ENCODE assay signal across 9 mouse cellular contexts in genomic region chr10:80654866-80655265, GRCm38 (mm10). TPM values are rescaled to one million over a fixed set of nuclear protein-coding genes. Genes with fewer than 3 reads are reported as not detected.
DNase-seq lines count a peak whose midpoint lies in the region; ATAC-seq and TF ChIP-seq lines count a peak whose summit lies in the region.
"Had no signal": no experiment of that assay in that cellular context is flagged by ENCODE, and none has a peak within 500 bp of the region (broad histone marks: within the 10 kb centered on the region; RNA-seq: fewer than 3 reads in every experiment).

No protein-coding gene starts in this region.

- H3K36me3 ChIP-seq in neural tube, embryonic 11.5 days (ENCODE audit: control insufficient read depth, insufficient read depth, low read length) = no peaks in the 10 kb centered on the region
- H3K36me3 ChIP-seq in limb, embryonic 14.5 days (ENCODE audit: control insufficient read depth, insufficient read depth, low read length) = peaks cover 20% of the 10 kb centered on the region; the same call in 1 of the 2 replicates
- no peaks in the 10 kb centered on the region for H3K36me3 ChIP-seq in stomach, postnatal 0 days (ENCODE audit: control insufficient read depth, insufficient read depth, low read length)

- H3K4me2 ChIP-seq in neural tube, embryonic 11.5 days (ENCODE audit: low read depth) = peak overlapping the region; percentile 92
- H3K4me2 ChIP-seq in limb, embryonic 14.5 days (replicated peaks; ENCODE audit: low read depth, low read length, severe bottlenecking) = peak overlapping the region; percentile 88
- H3K4me2 ChIP-seq in stomach, postnatal 0 days (replicated peaks; ENCODE audit: low read depth) = no peak overlapping the region

- H3K4me1 ChIP-seq in neural tube, embryonic 11.5 days (ENCODE audit: control insufficient read depth, insufficient read depth, low read length) = peaks cover 8% of the 10 kb centered on the region
- H3K4me1 ChIP-seq in limb, embryonic 14.5 days (ENCODE audit: control insufficient read depth, insufficient read depth, low read length) = peaks cover 22% of the 10 kb centered on the region
- H3K4me1 ChIP-seq in stomach, postnatal 0 days (replicated peaks; ENCODE audit: control insufficient read depth, insufficient read depth) = peaks cover 8% of the 10 kb centered on the region; the same call in 1 of the 2 replicates

- H3K27me3 ChIP-seq in neural tube, embryonic 11.5 days (ENCODE audit: control insufficient read depth, insufficient read depth, low read length) = no peaks in the 10 kb centered on the region
- no peaks in the 10 kb centered on the region for H3K27me3 ChIP-seq in limb, embryonic 14.5 days (ENCODE audit: control insufficient read depth, insufficient read depth, low read length)
- H3K27me3 ChIP-seq in stomach, postnatal 0 days (ENCODE audit: control insufficient read depth, insufficient read depth, low read length) = no peaks in the 10 kb centered on the region

- peak overlapping the region; percentile 20; the same call in 1 of the 2 replicates for H3K27ac ChIP-seq in gastrocnemius, adult 2 months
- no peak overlapping the region for H3K27ac ChIP-seq in neural tube, embryonic 11.5 days (ENCODE audit: low read depth, low read length)
- no peak overlapping the region for H3K27ac ChIP-seq in limb, embryonic 14.5 days (replicated peaks; ENCODE audit: low read depth, low read length)
- no peak overlapping the region for H3K27ac ChIP-seq in stomach, postnatal 0 days (replicated peaks)

- no peaks in the 10 kb centered on the region for H3K9me3 ChIP-seq in neural tube, embryonic 11.5 days (ENCODE audit: control insufficient read depth, low read length)
- no peaks in the 10 kb centered on the region for H3K9me3 ChIP-seq in limb, embryonic 14.5 days (ENCODE audit: control insufficient read depth, low read length)
- H3K9me3 ChIP-seq in stomach, postnatal 0 days (ENCODE audit: control insufficient read depth, low read length) = no peaks in the 10 kb centered on the region

- TF ChIP-seq POLR2A in limb, embryonic 14.5 days (IDR thresholded peaks at IDR 0.05; ENCODE audit: borderline replicate concordance, extremely low read depth, insufficient read depth, insufficient read length) = no peak

- ATAC-seq in neural tube, embryonic 11.5 days (ENCODE audit: insufficient read depth, low FRiP score, low TSS enrichment) = no peak
- no peak for ATAC-seq in limb, embryonic 14.5 days (ENCODE audit: low FRiP score, low read depth)
- ATAC-seq in stomach, postnatal 0 days (ENCODE audit: low FRiP score, low TSS enrichment) = no peak
- ATAC-seq: CD4-positive, CD25-positive, alpha-beta regulatory T cell, adult 4 months had no signal

- intact Hi-C loops in gastrocnemius, adult 2 months (cut with DNase I) = loop anchor here (2.0 kb wide), 1 partner anchor 26 kb away; no protein-coding TSS in a partner anchor
- intact Hi-C loops in gastrocnemius, postnatal 36 days (cut with DNase I) = loop anchor here (2.0 kb wide), 1 partner anchor 22 kb away; no protein-coding TSS in a partner anchor

- no peak overlapping the region for H3K9ac ChIP-seq in neural tube, embryonic 11.5 days (ENCODE audit: low read length)
- H3K9ac ChIP-seq in limb, embryonic 14.5 days (ENCODE audit: low read depth, low read length, severe bottlenecking) = no peak overlapping the region; the same call in 1 of the 2 replicates
- peak overlapping the region; percentile 27; the same call in 1 of the 2 replicates for H3K9ac ChIP-seq in stomach, postnatal 0 days (ENCODE audit: low read length)

- WGBS in neural tube, embryonic 11.5 days = 87% methylated on average over 6 of the region's 6 CpGs
- WGBS in limb, embryonic 14.5 days = 80% methylated on average over 6 of the region's 6 CpGs
- 75% methylated on average over 6 of the region's 6 CpGs for WGBS in stomach, postnatal 0 days

- DNase-seq in gastrocnemius, adult 2 months = no peak
- DNase-seq in gastrocnemius, postnatal 36 days = no peak
- no peak for DNase-seq in neural tube, embryonic 11.5 days (ENCODE audit: low spot score)
- no peak for DNase-seq in neural tube, embryonic 10.5 days (ENCODE audit: extremely low spot score, low spot score)
- no peak for DNase-seq in limb, embryonic 14.5 days (ENCODE audit: low spot score)
- no peak for DNase-seq in stomach, postnatal 0 days (ENCODE audit: low spot score)
- no peak for DNase-seq in layer of hippocampus, postnatal 14 days (ENCODE audit: low spot score in 2 of 2)
- no peak for DNase-seq in layer of hippocampus, adult 8-10 months (ENCODE audit: low spot score in 2 of 2)

- TF ChIP-seq EP300 in stomach, postnatal 0 days (optimal IDR thresholded peaks at IDR 0.05) = no peak

- no peak for TF ChIP-seq CTCF in gastrocnemius, adult 2 months (IDR thresholded peaks at IDR 0.05)
- no peak for TF ChIP-seq CTCF in stomach, postnatal 0 days (IDR thresholded peaks at IDR 0.05; ENCODE audit: low read depth)

- peak overlapping the region; percentile 29 for H3K4me3 ChIP-seq in gastrocnemius, adult 2 months
- H3K4me3 ChIP-seq in neural tube, embryonic 11.5 days (ENCODE audit: low read depth, low read length) = no peak overlapping the region
- H3K4me3 ChIP-seq in limb, embryonic 14.5 days (replicated peaks; ENCODE audit: low read length) = peak overlapping the region; percentile 93
- no peak overlapping the region for H3K4me3 ChIP-seq in stomach, postnatal 0 days (ENCODE audit: low read depth, low read length)

RNA-seq across cellular contexts. Expression of gene Btbd2, which starts 2.0 kb away (rescaled TPM):
- total RNA-seq in gastrocnemius, adult 2 months (2021) = 10 to 100 TPM; 34.7 to 40.0 TPM
- 10 to 100 TPM; 32.1 to 33.5 TPM for total RNA-seq in gastrocnemius, postnatal 36 days (2021)
- 71.1 and 78.8 TPM in 2 replicates for polyA plus RNA-seq in neural tube, embryonic 11.5 days (2014; fragmentation: Nextera tagmentation; extraction: Ambion mirVana)
- polyA plus RNA-seq in limb, embryonic 14.5 days (2012; rRNA removed) = 87.8 and 122 TPM in 2 replicates
- polyA plus RNA-seq in limb, embryonic 14.5 days (2014; fragmentation: Nextera tagmentation; extraction: Ambion mirVana) = 78.0 and 89.1 TPM in 2 replicates
- 28.3 and 30.0 TPM in 2 replicates for polyA plus RNA-seq in stomach, postnatal 0 days (2015; fragmentation: Nextera tagmentation; extraction: Ambion mirVana)
- 10 to 100 TPM; 90.2 to 94.4 TPM for total RNA-seq in layer of hippocampus, postnatal 14 days (2021)
- 100 to 1,000 TPM in 2 of 4 experiments, 10 to 100 TPM in 2; 92.1 to 103 (median 97.9) TPM for total RNA-seq in layer of hippocampus, adult 8-10 months (2022)

RNA-seq across cellular contexts. Expression of gene Mknk2, which starts 23.0 kb away (rescaled TPM):
- total RNA-seq in gastrocnemius, adult 2 months (2021) = 100 to 1,000 TPM; 253 TPM
- total RNA-seq in gastrocnemius, postnatal 36 days (2021) = 100 to 1,000 TPM; 216 to 227 TPM
- polyA plus RNA-seq in neural tube, embryonic 11.5 days (2014; fragmentation: Nextera tagmentation; extraction: Ambion mirVana) = 79.5 and 85.5 TPM in 2 replicates
- polyA plus RNA-seq in limb, embryonic 14.5 days (2012; rRNA removed) = 108 and 147 TPM in 2 replicates
- 93.0 and 97.7 TPM in 2 replicates for polyA plus RNA-seq in limb, embryonic 14.5 days (2014; fragmentation: Nextera tagmentation; extraction: Ambion mirVana)
- 55.2 and 61.7 TPM in 2 replicates for polyA plus RNA-seq in stomach, postnatal 0 days (2015; fragmentation: Nextera tagmentation; extraction: Ambion mirVana)
- 10 to 100 TPM; 50.5 to 51.5 TPM for total RNA-seq in layer of hippocampus, postnatal 14 days (2021)
- total RNA-seq in layer of hippocampus, adult 8-10 months (2022) = 10 to 100 TPM; 41.9 to 50.0 (median 45.1) TPM

RNA-seq across cellular contexts. Expression of gene Csnk1g2, which starts 32.2 kb away (rescaled TPM):
- total RNA-seq in gastrocnemius, adult 2 months (2021) = 100 to 1,000 TPM; 101 to 105 TPM
- total RNA-seq in gastrocnemius, postnatal 36 days (2021) = 10 to 100 TPM; 84.0 to 90.0 TPM
- 117 TPM in 2 replicates for polyA plus RNA-seq in neural tube, embryonic 11.5 days (2014; fragmentation: Nextera tagmentation; extraction: Ambion mirVana)
- 253 and 298 TPM in 2 replicates for polyA plus RNA-seq in limb, embryonic 14.5 days (2012; rRNA removed)
- 110 and 125 TPM in 2 replicates for polyA plus RNA-seq in limb, embryonic 14.5 days (2014; fragmentation: Nextera tagmentation; extraction: Ambion mirVana)
- polyA plus RNA-seq in stomach, postnatal 0 days (2015; fragmentation: Nextera tagmentation; extraction: Ambion mirVana) = 75.4 and 83.9 TPM in 2 replicates
- total RNA-seq in layer of hippocampus, postnatal 14 days (2021) = 100 to 1,000 TPM; 176 to 180 TPM
- 100 to 1,000 TPM; 190 to 230 (median 201) TPM for total RNA-seq in layer of hippocampus, adult 8-10 months (2022)

RNA-seq across cellular contexts. Expression of gene Mob3a, which starts 46.9 kb away (rescaled TPM):
- 1 to 10 TPM; 4.9 to 5.5 TPM for total RNA-seq in gastrocnemius, adult 2 months (2021)
- 1 to 10 TPM; 3.4 to 3.6 TPM for total RNA-seq in gastrocnemius, postnatal 36 days (2021)
- 58.9 and 60.3 TPM in 2 replicates for polyA plus RNA-seq in neural tube, embryonic 11.5 days (2014; fragmentation: Nextera tagmentation; extraction: Ambion mirVana)
- 33.7 and 42.7 TPM in 2 replicates for polyA plus RNA-seq in limb, embryonic 14.5 days (2012; rRNA removed)
- 35.9 and 36.5 TPM in 2 replicates for polyA plus RNA-seq in limb, embryonic 14.5 days (2014; fragmentation: Nextera tagmentation; extraction: Ambion mirVana)
- 22.9 and 23.9 TPM in 2 replicates for polyA plus RNA-seq in stomach, postnatal 0 days (2015; fragmentation: Nextera tagmentation; extraction: Ambion mirVana)
- total RNA-seq in layer of hippocampus, postnatal 14 days (2021) = 10 to 100 TPM; 16.1 to 19.0 TPM
- total RNA-seq in layer of hippocampus, adult 8-10 months (2022) = 10 to 100 TPM; 13.8 to 18.0 (median 15.0) TPM

RNA-seq across cellular contexts. Expression of gene Izumo4, which starts 47.1 kb away (rescaled TPM):
- 1 to 10 TPM; 2.6 to 3.0 TPM for total RNA-seq in gastrocnemius, adult 2 months (2021)
- total RNA-seq in gastrocnemius, postnatal 36 days (2021) = 1 to 10 TPM; 1.2 to 2.7 TPM
- 10.6 and 11.5 TPM in 2 replicates for polyA plus RNA-seq in neural tube, embryonic 11.5 days (2014; fragmentation: Nextera tagmentation; extraction: Ambion mirVana)
- polyA plus RNA-seq in limb, embryonic 14.5 days (2012; rRNA removed) = 64.5 and 66.1 TPM in 2 replicates
- 14.4 and 15.9 TPM in 2 replicates for polyA plus RNA-seq in limb, embryonic 14.5 days (2014; fragmentation: Nextera tagmentation; extraction: Ambion mirVana)
- polyA plus RNA-seq in stomach, postnatal 0 days (2015; fragmentation: Nextera tagmentation; extraction: Ambion mirVana) = 14.8 and 18.0 TPM in 2 replicates
- 10 to 100 TPM; 44.8 to 54.7 TPM for total RNA-seq in layer of hippocampus, postnatal 14 days (2021)
- 10 to 100 TPM; 56.6 to 73.2 (median 69.8) TPM for total RNA-seq in layer of hippocampus, adult 8-10 months (2022)

Comparison
In these comparisons a context has a peak if more than half of its experiments do, and no peak if none do; other contexts are left out.
1. H3K4me3 ChIP-seq: peak in gastrocnemius, adult 2 months (single experiment) and limb, embryonic 14.5 days (single experiment); none in neural tube, embryonic 11.5 days (single experiment) and stomach, postnatal 0 days (single experiment).
2. RNA of gene Mknk2, which starts 23.0 kb away (total RNA-seq): 253 TPM in gastrocnemius, adult 2 months and 216 to 227 TPM in gastrocnemius, postnatal 36 days; 50.5 to 51.5 TPM in layer of hippocampus, postnatal 14 days and 41.9 to 50.0 TPM in layer of hippocampus, adult 8-10 months; every median in the first group is over 4 times any median in the second.